Mouse (Mus musculus): ENCODE data around the gene Nbea.

Gene Nbea

GRCm38 (mm10) chr3:55783171-55784081 is 400.1 kb downstream of the Nbea start:
- DNase-seq (ENCODE audit: low spot score): peak; percentile 57

DNA sequence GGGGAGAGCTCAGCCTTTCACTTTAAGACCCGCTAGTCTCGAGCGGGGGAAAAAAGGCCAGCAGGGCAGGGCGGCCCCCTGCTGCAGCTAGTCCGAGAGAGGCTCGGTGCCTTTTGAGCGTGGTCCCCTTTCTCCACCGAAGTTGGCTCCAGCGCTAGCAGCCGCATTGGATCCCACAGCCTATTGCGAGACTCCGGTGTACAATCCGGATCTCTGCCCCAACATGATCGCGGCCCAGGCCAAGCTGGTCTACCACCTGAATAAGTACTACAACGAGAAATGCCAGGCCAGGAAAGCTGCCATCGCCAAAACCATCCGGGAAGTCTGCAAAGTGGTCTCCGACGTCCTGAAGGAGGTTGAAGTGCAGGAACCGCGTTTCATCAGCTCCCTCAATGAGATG is 400.7 kb downstream of the Nbea start:
- DNase-seq (ENCODE audit: low spot score): peak; percentile 61

GRCm38 (mm10) chr3:55782056-55782687 is 401.3 kb downstream of the Nbea start, which contains the start of gene Mab21l1:
Mab21l1 (plus strand) TSS chr3:55782510.
- peak; percentile 69 for DNase-seq (ENCODE audit: low spot score)

DNA sequence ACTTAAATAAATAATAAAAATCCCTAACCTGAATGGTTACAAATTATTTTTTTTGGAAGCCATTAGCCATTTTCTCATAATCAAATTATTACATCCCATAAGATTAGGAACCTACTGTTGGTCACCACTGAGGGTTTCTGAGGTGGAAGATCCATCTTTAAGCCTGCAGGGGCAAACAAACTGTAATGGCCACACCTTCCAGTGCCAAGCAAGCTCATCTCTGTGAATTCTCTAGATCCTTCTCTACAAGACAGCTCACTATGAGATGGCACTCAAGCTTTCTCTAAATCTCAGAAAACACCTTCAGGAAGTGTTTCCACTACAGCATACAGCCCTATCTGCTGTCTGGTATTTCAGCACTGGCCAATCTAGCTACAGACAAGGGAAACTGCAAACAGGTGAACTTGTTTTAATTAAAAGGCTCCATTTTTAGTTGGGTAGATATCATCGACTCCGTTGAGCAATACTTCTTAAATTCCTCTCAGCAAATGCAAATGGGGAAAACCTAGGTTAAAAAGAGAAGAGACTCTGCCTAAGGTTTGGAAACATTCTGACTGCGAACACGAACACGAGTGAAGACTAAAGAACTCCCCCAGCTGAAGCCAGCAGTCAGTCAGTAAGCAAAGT is 402.0 kb downstream of the Nbea start:
- no peak for DNase-seq (ENCODE audit: low spot score)

DNA sequence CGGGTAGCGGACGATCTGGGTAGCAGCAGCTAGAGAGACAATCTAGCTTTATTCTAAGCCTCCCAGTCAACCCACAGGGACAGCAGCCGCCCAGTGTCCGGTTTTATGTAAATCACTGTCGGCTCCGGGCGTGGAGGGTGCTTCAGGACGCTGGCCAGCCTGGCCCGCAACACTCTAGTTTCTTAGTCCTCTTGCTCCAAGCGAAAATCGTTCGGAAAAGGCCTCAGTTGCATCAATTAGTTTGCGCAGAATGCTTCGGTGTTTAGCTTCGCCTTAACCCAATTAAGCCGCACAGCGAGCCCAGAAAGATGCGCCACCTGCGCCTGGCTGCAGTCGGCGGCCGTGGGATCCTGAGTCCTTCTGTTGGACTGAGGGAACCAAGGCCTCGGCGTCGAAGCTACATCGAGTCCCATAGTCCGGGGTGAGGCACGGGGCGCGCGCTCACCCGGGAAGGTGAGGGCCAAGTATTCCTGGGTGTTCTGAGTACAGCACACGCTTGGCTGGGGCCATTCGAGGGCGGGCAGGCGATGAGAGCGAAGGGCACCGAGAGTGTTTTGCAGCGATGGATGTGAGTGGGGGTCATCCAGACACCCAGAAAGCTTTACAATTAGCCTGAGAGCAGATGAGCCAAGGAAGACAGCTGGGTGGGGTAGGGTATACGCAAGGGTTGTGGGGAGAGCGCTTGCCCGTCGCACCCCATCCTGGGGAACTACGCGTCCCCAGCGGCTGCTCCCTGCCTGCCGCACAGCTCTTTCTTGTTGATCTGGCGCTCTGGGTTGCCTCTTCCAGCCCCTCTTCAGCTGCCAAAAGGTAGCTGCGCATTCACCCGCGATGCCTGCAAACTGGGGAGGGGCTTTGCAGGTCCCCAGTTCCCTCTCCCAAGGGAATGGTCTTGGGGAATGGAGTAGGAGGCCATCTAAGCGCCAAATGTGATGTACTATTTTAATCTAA is 403.1 kb downstream of the Nbea start:
- DNase-seq (ENCODE audit: low spot score): peak; percentile 79

GRCm38 (mm10) chr3:55778764-55779730 is 404.5 kb downstream of the Nbea start:
- DNase-seq (ENCODE audit: low spot score): no peak

DNA sequence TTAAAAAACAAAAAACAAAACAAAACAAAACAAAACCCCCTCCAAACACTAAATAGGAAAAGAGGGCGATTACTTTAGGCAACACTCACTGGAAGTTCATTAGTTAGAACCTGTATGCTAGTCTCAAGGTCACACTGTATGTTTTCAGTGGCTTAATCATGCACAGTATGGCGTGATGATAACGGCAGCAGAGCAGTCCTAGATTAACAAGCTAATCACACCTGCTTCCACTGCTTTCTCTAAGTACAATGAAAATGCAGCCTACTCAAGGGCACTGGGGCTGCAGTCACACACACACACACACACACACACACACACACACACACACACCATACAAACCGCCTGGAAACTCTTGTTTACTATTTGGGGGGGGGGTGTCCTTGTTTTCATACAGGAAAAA is 406.0 kb downstream of the Nbea start:
- no peak for DNase-seq (ENCODE audit: low spot score)

GRCm38 (mm10) chr3:55775753-55776152 is 407.7 kb downstream of the Nbea start:
- no peak for DNase-seq (ENCODE audit: low spot score)

GRCm38 (mm10) chr3:55775245-55775644 is 408.3 kb downstream of the Nbea start:
- no peak for DNase-seq (ENCODE audit: low spot score)

GRCm38 (mm10) chr3:55774203-55774602 is 409.3 kb downstream of the Nbea start:
- no peak for DNase-seq (ENCODE audit: low spot score)

GRCm38 (mm10) chr3:55769308-55769707 is 414.2 kb downstream of the Nbea start:
- no peak for DNase-seq (ENCODE audit: low spot score)

DNA sequence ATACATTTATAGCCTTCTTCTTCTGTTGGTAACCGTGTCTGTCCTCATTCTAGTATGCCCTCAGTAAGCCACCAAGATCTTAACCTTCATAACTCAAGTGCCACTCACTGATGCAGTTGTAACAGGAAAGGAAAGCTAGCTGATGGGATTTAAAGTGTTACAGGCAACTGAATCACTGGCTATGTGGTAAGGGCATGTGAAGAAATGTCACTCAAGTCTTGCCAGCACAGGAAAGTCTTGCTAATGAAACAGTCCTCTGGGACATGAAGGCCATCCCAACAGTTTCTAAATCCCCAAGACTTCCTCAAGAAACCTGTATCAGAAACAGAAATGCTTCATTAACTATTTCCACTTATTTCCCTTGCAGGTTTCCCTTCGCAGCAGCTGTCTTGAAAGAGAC is 414.8 kb downstream of the Nbea start:
- DNase-seq (ENCODE audit: low spot score): no peak

DNA sequence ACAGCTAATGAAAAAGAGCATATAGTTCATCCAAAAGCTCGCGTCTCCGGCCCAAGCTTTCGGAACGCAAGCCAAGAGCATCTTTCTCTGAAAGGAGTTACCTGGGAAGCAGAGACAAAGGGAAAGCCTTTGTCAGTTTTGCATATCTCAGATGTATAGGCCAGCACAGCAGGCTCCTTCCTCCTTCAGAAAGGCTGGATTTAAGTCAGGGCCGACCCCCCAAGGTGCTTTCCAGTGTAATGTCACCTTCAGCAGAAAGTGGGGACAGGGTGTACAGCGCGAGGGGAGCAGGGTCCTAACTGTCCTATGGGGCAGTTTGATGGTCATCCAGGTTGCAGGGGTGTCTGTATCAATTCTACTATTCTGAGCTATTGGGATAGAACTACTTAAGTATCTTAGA is 419.9 kb downstream of the Nbea start:
- no peak for DNase-seq (ENCODE audit: low spot score)

GRCm38 (mm10) chr3:55758297-55758696 is 425.2 kb downstream of the Nbea start:
- no peak for DNase-seq (ENCODE audit: low spot score)

GRCm38 (mm10) chr3:55756602-55757190 is 426.8 kb downstream of the Nbea start:
- DNase-seq (ENCODE audit: low spot score): no peak

DNA sequence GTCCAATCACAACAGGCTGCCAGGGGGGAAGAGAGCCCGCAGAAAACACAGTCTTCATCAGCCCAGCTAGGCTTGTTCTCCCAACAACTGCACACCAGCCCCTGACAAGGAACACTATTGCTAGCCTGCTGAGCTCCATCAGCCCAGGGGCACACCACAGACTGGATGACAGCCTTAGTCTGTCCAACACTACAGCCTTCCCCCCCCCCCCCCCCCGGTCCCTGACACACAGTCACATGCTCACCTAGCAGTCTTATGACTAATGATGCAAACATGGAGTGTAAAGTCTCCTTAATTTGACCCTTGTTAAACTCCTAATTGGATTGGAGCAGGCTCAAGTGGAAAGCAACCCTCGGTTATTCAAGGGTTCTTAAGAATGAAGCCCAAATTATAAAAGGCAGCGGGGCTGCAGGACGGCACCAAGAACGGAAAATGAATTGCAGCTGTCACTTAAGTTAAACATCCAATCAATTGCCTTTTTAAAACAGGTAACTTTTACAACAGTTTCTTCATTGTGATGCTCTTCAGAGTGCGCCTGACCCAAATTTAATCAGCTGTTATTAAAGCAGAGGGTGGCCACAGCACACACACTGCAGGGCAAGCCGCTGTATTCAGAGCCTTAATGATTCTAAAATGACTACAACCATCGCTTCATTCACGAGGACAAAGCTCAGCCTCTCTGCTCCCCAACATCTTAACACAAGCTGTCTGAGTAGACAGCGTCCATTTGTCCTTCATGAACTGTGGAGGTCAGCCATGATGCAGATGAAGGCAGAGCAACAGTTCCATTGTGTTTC is 427.5 kb downstream of the Nbea start:
- peak; percentile 47 for DNase-seq (ENCODE audit: low spot score)

- DNase-seq (ENCODE audit: low spot score): no peak
These were observed 428.4 kb downstream of the Nbea start for GRCm38 (mm10) chr3:55754981-55755608.

DNA sequence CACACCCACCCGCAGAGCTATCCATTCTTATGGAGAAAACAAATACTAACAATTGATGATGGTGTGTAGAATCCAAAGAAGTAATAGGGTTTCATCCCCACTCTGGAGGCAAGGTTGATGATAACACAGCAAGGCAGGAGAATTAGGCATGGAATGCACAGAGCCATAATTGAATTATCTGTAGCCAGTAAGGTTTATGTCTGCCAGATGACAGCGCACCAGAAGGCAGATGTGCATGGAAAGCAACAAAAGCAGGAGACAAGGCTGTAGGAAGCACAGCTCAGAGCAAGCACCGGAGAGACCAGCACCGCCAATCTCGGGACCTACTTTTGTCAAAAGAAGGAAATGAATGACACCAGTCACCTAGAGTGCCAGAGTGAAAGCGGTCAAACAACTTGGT is 429.6 kb downstream of the Nbea start:
- DNase-seq (ENCODE audit: low spot score): no peak

DNA sequence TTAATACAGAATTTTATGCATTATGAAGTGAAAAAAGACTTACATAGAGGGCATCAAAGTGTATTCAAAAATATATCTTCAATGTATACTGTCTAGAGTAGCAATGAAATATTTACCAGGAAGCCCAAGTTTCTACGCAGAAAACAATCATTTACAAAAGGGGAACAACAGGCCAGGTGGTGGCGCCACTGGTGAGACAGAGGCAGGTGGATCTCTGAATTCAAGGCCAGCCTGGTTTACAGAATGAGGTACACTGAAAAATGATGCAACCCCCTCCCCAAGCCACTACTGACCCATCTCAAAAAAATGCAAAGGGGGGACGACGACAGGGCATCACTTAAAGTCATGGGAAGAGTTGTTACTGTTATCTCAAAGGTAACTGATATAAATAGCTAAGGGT is 430.9 kb downstream of the Nbea start:
- DNase-seq (ENCODE audit: low spot score): no peak

Data from embryo, embryonic 10 days (tissue).